Mouse (Mus musculus) right cerebral cortex, postnatal 25 days (tissue): Measurements from ENCODE around the gene Emp2.
"Not testable (repeated sequence)": the region's sequence is repeated elsewhere in the genome, so short reads cannot be mapped to it uniquely, and the experiment has no call there.

ENCODE experiments used
- DNase-seq: peaks from one replicate; pipeline ENCODE4 v3.0.0; 2022

Emp2 gene

GRCm38 (mm10) chr16:10316493-10317196, 2.9 kb upstream of the Emp2 start:
- no peak for DNase-seq

DNA sequence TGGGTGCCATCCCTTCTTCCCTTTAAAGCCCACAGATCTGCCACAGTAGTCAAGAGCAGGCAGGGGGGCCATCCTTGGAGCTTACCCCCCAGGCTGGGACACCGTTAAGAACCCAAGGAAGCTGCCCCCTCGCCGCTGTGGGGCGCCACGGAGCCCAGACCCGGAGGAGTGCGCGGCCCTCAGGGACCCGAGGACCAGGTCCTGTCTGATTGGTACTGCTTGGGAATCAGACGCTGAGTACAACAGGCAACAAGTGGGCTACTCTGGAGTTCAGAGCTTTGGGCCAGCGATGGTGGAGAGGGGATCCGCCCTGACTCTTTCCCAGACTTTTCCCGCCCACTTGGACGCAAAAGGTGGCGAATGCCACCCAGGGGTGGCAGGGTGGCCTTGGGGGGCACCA, 542 bp downstream of the Emp2 start:
- no peak for DNase-seq

DNA sequence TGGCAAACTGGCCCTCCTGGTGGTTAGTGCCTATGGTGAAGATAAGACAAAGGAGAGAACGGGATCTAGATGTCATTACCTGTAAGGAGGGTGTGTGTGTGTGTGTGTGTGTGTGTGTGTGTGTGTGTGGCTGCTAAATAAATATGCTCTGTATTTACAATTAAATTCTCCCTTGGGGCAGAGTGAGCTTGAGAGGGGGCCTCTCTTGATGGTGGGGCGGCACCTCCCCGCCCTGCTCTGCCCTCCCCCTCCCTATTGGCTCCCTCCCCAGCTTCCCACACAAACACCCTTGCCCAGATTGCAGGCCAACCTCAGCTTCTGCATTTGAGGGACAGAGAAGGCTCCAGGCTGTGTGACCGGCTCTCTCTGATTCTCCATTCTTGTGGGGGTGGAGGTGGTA, 1.8 kb downstream of the Emp2 start:
- DNase-seq = no peak

- no peak for DNase-seq
These were observed 2.7 kb downstream of the Emp2 start for GRCm38 (mm10) chr16:10311086-10311485.

GRCm38 (mm10) chr16:10310507-10310906, 3.3 kb downstream of the Emp2 start:
- no peak for DNase-seq

GRCm38 (mm10) chr16:10307351-10307750, 6.4 kb downstream of the Emp2 start:
- DNase-seq = no peak

- no peak for DNase-seq
These were observed 7.7 kb downstream of the Emp2 start for GRCm38 (mm10) chr16:10306101-10306500.

GRCm38 (mm10) chr16:10301337-10301736, 12.4 kb downstream of the Emp2 start:
- DNase-seq = no peak

DNA sequence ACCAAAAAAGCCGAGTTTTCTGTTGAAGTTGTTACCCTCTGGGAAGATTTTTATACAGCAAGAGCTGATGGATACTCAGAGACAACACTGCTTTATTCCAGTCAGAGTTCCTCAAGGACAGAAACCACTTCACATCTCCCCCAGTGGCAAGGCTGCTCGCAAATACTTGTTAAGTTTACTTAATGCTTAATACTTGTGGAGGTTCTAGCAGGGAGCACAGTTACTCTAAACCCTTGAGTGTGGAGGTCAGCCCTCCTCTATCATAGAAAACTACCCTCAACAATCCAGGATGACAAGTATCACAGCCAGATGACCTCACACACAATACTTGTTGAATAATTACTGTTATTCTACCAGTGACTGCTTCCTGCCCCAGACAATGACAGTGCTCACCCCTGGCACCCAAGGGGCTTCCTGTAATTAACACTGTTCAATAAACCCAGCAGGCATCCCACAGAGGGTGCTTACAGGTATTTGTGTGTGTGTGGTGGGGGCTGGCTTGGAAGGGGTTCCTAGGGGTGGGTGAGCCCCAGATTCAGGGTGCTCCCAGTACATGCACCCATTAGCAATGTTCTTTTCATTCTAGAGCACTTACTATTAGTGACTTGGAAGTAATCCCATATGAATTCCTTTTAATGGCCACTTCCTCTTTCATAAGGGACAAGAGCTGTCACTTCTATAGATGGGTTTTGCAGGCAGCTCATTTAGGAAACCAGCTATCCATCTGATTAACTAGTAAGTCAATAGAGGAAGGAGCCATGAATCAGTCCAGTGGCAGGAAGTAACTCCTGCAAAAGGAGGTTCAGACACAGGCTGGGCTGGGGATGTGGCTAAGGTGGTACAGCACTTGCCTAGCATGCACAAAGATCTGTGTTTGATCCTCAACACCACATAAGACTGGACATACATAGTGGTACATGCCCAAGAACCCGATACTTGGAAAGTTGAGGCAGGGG, 13.3 kb downstream of the Emp2 start:
- DNase-seq = no peak

GRCm38 (mm10) chr16:10299637-10300036, 14.1 kb downstream of the Emp2 start:
- no peak for DNase-seq

GRCm38 (mm10) chr16:10297696-10298644, 15.8 kb downstream of the Emp2 start:
- no peak for DNase-seq

DNA sequence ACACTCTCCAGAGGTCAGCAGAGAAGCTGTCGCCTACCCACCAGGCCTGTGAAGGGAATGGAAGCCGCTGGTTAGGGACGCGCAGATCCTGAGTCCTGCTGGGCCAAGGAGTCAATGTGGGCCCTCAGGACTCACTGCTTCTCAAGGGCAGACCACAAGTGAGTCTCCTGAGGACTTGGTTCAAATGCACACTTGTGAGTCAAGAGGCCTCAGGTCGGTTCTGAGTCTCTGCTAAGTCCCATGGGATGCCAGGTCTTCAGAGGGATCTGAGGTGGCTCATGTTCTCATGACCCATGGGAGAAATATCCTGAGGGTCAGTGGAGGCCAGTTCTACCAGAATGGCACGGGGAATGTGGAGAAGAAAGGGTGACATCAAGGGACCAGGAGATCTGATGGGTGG, 25.7 kb downstream of the Emp2 start:
- no peak for DNase-seq

GRCm38 (mm10) chr16:10286513-10287268, 27.1 kb downstream of the Emp2 start:
- peak; percentile 31 for DNase-seq

GRCm38 (mm10) chr16:10281890-10282289, 31.9 kb downstream of the Emp2 start:
- no peak for DNase-seq

DNA sequence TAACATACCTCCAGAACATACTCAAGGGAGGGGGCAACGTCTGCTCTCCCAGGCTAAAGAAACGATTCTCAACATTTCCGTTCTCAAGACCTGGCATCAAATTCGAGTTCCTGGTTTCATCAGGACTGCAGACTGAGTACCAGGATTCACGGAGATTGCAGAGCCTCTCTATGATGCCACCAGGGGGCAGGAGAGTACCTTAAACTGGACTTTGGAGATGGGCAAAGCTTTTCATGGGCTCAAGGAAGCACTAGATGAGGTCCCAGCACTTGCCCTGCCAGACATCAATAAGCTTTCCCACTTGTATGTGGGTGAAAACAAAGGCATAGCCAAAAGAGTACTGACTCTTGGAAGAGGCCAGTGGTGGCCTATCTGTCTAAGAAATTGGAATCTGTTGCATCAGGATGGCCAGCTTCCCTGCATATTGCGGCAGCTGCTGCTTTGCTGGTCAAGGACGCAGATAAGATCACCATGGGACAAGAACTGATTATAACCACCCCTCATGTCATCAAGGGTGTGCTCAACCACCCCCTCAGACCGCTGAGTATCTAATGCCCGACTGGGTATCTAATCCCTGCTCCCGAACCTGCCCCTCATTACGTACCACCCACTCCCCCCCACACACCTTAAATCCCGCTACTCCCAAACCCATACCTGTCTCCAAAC, 33.3 kb downstream of the Emp2 start:
- peak; percentile 74 for DNase-seq

DNA sequence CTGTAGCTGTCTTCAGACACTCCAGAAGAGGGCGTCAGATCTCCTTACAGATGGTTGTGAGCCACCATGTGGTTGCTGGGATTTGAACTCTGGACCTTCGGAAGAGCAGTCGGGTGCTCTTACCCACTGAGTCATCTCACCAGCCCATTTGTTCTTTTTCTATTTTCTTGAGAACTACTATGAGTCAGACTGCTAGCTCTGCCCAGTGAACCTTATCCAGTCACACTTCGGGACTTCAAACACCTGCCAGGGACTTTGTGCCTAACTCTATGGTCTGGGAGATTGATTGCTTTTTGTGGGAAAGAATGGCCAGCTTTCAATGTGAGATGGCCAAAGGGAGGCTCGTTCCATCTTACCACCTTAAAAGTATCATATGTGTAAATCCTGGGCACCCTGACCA, 37.0 kb downstream of the Emp2 start:
- not testable (repeated sequence) for DNase-seq

DNA sequence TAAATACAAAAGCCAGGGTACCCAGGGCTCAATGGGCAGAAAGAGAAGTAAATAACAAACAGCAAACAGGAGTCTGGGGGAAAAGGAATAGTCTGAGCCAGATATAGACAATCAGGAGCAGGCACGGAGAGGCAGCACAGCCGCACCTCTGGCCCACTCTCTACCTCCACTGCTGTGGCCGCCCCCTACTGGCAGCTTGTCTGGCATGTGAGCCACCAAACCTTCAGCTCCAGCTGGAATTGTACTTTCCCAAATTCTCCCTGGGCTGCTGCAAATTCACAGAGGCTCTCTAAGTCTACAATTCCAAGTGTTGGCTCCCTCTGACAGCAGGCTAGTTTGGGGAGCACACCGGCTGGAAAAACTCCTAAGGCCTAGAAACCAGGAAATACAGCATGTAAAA, 39.3 kb downstream of the Emp2 start:
- DNase-seq = no peak

- DNase-seq = no peak
These were observed 41.5 kb downstream of the Emp2 start for GRCm38 (mm10) chr16:10272256-10272655.

GRCm38 (mm10) chr16:10253993-10254392, 59.8 kb downstream of the Emp2 start:
- no peak for DNase-seq

DNA sequence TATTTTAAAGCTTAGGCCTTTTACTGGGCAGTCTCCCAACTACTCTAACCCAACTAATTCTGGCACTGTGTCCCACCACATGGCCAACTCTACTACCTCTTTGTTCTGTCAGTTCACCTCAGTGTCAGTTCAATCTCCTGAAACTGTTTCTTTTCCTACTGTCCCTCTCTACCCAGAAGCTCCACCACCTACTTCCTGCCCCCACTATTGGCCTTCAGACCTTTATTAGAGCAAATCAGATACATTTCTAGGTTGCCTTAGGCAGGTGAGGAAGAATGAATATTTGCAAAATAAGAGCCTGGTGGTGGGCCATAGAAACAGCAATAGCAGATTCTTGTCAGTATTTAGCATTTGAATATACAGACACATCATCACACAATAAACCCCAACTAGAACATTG, 77.2 kb downstream of the Emp2 start:
- no peak for DNase-seq
